Mouse (Mus musculus): ENCODE measurements around the gene Wwc1. TPM values are rescaled to one million over a fixed set of nuclear protein-coding genes. Genes with fewer than 3 reads are reported as not detected.

The Wwc1 gene
- total RNA-seq, 4 experiments from 2014 or later = 95.1 to 109 (median 101) TPM

DNA sequence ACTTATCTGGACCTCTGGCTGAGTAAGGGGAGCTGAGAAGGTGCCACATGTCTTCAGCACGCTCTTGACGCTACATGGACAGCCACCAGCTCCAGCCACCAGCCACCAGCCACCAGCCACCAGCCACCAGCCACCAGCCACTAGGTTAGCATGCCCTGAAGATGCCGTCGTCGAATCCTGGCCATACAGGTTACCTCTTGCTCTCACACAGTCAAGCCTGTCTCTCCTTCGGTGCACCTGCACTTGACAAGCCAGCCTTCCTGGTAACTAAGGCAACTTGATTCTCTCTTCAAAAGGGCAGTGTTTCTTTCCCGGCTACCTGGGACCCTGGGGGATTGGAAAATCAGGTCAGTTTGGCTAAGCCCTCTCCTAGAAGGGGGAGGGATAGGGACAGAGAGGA lies 7.2 kb downstream of the Wwc1 start:
- no peak for DNase-seq (ENCODE audit: low spot score in 2 of 2)

DNA sequence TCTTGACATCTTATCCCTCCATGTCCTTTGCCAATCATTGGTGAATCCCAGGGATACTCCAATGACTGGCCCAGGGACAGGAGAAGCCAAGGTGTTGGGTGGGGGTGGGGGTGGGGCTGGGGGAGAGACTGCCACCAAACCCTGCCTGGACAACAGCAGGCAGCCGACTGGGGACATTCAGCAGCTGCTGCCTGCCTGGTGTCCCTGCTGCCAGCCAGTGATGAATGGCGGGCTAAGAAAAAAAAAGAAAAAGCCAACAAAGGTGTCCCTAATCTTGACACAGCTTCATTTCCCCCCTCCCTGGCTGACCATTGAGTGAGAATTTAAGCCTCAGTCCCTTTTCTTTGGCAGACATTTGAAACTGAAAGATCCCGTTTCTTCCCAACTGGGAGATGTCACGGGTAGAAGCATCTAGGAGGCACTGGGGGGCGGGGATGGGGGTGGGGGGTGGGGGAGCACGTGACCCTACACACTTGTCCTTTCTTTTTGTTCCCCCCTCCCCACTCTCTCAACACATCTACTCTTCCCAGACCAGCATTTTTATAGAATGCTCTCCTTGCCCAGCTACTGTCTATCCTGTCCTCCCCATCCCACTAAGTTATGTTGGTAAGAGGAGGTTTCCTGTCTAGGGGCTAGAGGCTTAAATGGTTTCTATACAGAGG lies 7.9 kb downstream of the Wwc1 start:
- no peak for DNase-seq (ENCODE audit: low spot score in 2 of 2)

DNA sequence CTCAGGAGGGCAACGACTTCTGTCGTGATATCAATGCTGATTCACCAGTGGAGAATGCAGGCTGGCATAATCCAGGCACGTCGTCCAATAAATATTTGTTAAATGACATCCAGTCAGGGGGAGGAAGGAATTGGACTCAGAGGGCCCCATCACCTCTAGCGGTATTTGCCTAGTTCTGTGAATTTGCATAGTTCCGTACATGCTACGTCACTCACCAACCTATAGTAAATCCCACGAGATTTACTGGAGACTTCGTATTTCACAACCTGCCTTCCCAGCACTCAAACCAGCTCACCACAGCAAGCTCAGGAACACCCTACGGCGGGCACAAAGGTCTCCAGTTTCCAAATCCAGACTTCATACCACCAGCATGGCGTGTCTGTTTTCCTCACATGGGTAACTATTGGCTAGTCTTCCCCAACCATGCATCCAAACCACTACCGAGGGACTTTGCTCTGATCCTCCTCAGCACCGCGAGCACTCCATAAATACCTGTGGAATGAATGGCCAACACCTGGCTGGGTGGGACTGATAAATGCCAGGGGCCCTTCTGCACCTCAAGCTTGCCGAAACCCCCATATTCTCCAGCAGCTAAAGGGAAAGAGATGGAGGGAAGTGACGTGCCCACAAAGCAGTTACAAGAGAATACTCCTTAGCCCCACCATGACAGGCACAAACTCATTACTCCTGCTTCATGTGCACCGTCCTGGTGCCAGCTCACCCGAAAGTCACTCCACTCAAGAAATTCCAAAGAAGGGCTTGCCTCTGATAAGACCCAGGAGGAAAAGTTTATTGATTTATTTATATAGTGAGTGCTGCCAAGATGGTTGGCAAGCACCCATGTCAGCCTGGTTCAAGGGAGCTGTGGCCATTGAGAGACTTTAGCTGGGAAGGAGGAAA lies 9.3 kb downstream of the Wwc1 start:
- no peak for DNase-seq (ENCODE audit: low spot score in 2 of 2)

DNA sequence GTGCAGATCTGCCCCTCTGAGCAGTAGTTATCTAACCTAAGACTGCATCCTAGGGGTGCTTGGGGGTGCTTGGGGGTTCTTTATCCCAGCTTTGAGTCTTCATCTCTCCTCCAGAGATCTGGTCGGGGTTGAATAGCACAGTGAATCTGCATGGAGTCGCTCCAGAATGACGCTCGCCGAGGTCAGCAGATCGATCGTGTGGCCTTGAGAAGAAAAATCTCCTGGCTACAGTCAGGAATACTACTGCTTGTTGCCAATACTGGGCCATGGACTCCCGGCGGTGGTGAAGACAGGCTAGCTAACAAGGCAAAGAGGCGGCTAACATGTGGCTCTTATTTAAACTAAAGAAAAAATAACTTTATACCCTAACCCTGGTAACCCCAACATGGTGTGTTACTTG lies 12.0 kb downstream of the Wwc1 start:
- DNase-seq (ENCODE audit: low spot score in 2 of 2) = no peak

DNA sequence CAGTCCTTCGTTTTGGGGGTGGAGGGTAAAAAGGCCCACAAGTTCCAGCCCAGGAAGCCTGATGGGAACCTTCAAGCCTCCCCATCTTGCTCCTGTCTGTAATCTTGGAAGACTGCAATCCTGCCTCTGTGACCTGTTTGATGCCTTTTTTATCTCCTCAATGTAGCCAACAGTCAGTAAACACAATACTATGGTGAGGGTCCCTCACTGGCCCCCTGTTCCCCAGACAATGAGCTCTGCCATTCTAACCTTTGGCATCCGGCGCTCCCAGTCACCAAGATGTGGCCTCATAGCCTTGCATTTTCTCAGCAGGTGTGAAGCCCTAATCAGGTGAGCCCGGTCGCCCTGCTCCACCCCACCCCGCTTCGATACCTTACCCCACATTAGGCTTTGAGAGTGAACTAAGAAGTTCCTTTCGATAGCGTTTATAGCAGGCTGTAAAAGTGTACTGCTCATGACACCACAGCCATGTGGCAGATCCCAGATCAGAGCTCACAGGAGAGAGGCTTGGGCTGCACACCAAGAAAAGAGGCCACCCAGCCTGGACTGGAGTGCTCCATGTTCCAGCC lies 16.3 kb downstream of the Wwc1 start:
- no peak for DNase-seq (ENCODE audit: low spot score in 2 of 2)

DNA sequence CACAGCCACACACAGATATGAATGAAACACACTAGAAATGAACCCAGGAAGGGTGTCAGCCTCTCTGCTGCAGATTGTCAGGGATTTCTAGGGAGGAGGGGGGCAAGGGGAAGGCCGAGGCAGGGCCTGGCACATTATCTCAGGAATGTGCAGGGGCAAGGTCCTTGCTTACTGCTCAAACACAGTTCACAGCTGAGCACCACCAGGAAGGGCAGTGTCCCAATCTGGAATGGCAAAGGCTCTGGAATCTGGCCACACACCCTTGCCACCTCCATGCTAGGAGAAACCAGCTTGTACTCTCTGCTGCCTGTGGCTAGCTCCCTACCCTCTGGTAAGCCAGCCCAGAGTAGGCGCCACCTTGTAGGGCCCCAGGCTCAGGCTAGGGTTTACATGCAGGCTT lies 16.8 kb downstream of the Wwc1 start:
- no peak for DNase-seq (ENCODE audit: low spot score in 2 of 2)

DNA sequence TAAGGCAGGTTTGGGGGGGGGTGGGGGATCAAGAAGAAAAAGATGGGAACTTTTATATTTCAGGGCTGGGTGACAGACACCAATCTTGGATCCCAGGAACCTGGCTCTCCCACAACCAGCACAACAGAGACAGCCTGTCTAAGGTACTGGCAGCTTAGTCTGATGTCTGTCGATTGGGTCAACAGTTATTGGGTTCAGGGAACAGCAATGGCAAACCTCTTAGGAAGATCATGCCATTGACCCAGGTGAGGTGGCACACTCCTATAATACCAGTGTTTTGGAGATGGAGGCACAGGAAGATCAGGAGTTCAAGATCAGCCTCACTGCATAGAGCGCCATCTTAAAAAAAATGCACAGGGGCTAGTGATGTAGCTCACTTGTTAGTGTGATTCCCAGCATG lies 17.9 kb downstream of the Wwc1 start:
- DNase-seq (ENCODE audit: low spot score in 2 of 2) = no peak

DNA sequence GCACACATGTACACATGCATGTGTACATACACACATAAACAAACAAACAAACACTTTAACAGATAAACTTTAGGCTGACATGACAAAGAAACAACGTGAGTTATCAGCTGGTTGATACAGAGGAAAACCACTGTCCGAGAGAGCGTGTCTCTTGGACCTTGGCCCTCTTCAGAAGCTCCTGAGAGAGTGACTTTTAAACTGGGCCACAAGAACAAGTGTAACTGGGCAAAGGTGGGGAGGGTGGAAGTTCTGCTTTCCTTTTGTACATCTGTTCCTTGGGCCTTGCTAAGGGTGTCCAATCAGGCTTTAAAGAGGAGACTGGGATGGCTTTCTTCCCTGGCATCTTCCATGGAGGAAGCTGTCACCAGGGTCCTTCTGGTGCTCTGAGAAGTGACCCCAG lies 21.1 kb downstream of the Wwc1 start:
- DNase-seq (ENCODE audit: low spot score in 2 of 2) = no peak

DNA sequence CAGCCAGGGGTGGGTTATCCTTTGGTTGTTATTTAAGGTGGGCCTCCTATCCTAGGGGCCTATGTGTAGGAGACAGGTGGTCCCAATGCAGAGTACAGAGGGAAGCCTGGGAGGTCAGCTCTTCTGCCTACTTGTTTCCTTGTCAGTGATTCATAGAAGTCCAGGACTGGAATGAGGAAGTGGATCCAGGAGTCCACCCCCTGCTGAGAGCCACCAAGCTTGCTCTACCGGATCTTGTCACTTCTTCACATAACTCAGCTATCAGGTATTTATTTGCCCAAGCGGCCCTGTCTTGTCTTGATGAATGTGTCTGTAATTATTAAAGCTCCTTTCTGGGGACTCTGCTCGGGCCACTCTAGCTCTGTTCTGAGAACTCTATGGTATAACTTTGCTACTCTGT lies 24.8 kb downstream of the Wwc1 start:
- no peak for DNase-seq (ENCODE audit: low spot score in 2 of 2)

DNA sequence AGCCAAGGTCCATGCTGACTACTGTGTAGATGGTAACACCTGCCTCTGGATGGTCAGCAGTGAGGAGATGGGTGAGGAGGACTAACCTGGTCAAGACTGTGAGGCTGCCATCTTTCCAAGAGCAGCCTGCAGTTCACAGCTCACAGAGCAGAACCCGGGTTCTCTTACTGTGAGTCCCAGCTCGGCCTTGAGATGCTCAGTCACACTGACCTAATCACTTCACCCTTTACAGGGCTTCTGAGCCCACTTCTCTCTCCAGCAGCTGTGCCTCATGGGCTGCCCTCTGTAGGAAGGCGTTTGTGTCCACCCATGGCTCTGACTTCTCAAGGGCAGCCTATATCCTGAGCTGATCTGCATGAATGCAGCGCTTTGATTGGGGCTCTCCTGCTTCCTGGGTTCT lies 27.1 kb downstream of the Wwc1 start:
- no peak for DNase-seq (ENCODE audit: low spot score in 2 of 2)

DNA sequence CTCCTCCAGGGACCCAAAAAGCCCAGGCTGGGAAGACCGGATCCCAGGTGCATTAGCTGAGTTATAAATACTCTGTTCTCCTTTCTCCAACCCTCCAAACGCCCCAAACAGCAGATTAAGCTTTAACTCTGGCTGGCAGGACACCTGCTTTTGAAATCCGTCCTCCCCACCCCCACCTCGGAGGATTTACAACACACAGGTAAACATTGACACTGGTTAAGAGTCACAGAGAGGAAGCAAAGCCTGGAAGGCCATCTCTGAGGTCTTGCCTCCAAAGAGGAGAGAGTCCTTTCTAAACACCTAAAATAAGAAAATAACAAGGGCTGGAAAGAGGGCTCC lies 28.6 kb downstream of the Wwc1 start:
- no peak for DNase-seq (ENCODE audit: low spot score in 2 of 2)

DNA sequence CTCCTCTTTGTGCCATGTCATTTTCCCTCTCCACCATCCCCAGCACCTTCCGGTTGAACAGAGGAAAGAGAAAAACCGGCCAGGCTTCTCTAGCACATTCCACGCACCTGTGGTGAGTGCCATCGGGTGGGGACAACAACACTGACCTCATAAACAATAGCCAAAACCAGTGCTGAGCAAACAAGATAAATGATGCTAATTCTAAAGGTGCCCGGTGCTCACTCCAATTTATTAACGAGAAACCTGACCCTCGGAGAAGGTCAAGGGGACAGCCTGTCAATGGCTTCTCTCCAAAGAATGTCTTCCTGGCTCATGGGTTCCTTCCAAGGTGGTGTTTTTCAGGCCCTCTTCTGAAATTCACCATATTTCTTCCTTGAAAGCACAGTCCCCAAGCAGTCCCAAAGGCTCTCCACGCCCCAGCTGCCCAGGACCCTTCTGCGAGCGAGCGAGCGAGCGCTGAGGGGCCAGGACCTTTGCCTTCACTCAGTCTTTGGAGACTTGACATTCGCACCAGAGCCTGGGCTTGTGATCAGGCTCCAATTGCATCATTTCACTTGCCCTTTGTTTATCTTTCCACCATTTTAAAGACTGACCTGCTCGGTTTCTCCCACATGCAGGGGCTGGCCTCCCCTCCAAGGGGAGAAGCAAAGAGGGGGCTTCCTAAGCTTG lies 29.1 kb downstream of the Wwc1 start:
- DNase-seq (ENCODE audit: low spot score in 2 of 2) = no peak

DNA sequence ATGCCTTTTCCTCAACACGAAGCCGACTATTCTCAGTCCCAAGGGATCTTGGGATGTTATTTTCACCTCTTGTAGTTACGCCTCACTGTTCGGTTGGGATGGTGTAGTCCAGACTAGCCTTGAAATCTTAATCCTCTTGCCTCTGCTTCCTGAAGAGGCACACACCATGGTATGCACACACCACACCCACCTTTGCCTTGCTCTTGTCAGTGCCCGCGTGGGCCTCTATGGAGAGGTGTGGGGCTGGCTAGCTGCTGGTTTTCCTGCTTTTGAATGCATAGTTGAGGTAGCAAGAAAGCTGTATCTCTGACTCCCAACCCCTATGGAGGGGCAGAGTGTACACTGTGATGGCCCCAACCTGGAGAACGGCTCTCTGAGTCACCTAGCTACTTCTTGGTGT lies 29.9 kb downstream of the Wwc1 start:
- DNase-seq (ENCODE audit: low spot score in 2 of 2) = no peak

DNA sequence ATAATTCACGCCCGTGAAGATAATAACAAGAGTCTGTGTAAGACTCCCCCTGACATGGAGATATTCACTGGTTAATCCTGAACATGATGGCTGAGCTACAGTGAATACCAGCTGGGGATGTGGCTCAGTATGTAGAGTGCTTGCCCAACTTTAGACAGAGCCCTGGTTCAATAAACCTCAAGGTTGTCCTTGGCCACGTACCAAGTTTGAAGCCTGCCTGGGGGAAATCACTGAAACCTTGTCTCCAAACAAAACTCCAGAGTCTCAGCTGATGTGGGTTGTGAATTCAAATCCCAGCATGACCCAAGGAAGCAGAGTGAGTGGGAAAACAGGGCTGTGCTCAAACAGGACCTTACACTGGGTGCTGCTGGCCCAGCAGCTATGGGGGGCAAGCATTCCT lies 30.3 kb downstream of the Wwc1 start:
- no peak for DNase-seq (ENCODE audit: low spot score in 2 of 2)

DNA sequence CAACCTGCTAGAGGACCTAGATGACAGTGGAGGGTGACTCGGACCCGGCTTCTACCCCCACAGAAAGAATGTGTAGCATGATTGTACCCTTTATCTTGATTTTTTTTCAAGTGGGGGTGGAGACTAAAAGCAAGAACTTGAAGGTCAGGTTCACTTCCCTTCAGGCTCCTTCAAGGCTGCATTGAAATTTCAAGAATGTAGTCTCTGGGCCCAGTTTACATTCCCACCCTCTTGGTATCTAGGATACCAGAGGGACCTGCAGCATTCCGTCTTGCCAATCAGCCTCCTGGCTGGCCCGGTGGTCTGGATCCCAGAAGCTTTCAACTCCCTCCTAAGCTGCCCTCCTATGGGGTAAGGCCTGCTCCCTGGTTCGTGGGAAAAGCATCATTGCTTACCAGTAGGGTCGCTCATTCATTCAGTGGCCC lies 31.9 kb downstream of the Wwc1 start:
- no peak for DNase-seq (ENCODE audit: low spot score in 2 of 2)

DNA sequence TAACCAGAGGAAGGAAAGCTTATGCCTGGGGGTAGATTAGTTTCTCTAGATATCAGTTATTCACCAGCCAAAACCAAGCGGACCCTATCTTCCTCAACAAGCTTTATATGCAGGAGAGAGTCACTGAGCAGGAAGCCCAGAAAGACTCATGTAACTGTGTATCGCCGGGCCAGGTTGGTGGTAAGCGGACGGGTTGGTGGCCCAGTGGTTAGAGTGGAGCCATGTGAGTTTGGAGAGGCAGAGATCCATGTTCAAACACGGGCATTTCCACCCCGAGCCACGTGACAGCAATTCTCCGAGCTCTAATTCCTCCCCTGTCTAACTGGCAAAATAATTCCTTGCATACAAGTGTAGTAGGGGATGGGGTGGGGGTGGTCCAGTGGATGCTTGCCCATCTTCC lies 32.4 kb downstream of the Wwc1 start:
- no peak for DNase-seq (ENCODE audit: low spot score in 2 of 2)

DNA sequence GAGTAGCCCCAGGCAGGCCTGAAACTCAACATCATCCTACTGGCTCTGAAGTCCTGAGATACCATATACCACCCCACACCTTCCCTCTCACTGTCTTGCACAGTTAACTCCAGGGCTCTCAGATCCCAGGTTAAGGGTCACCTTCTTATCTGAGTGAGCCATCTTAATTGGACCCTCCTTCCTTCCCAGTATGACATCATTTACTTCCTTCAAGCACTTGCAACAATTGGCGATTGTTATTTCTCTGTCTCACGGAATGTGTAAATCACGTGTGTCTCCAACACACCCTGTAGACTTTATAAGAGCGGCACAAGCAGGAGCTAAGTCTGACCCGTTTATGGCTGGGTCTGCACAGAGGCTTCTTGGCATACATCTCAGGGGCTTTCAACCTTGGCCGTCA lies 35.1 kb downstream of the Wwc1 start:
- no peak for DNase-seq (ENCODE audit: low spot score in 2 of 2)

DNA sequence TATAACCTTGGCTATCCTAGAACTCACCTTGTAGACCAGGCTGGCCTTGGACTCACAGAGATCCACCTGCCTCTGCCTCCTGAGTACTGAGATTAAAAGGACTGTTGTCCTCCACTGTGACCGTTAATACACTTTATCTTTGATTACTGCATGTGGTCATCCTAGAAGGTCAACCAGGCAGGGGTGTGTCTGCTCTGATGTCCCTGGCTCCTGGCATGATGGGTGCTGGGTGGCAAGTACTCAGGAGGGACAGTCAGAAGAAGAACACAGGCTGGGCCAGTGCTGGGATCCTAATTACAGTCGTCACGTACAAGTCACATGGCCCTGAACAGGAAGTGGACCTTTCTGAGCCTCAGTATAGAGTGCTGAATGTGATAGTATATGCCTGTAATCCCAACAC lies 38.7 kb downstream of the Wwc1 start:
- DNase-seq (ENCODE audit: low spot score in 2 of 2) = no peak

DNA sequence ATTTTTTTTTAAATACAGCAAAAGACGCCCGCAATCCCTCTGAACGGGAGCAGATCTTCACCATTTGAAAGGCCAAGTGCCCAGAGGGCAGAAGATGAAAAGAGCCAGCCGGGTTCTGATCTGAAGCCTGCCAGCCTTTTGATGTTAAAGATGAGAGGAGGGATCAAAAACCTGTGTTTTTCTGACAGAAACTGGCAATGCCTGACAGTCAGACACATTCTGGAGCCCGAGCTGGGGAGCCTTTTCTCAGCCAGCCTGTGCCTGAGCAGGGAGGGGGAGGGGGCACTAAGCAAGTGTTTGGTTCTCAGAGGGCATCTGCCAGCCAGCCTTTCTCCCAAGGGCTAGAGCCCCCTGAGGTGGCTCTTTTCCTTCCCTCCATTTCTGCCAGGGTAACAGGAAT lies 39.3 kb downstream of the Wwc1 start:
- no peak for DNase-seq (ENCODE audit: low spot score in 2 of 2)

DNA sequence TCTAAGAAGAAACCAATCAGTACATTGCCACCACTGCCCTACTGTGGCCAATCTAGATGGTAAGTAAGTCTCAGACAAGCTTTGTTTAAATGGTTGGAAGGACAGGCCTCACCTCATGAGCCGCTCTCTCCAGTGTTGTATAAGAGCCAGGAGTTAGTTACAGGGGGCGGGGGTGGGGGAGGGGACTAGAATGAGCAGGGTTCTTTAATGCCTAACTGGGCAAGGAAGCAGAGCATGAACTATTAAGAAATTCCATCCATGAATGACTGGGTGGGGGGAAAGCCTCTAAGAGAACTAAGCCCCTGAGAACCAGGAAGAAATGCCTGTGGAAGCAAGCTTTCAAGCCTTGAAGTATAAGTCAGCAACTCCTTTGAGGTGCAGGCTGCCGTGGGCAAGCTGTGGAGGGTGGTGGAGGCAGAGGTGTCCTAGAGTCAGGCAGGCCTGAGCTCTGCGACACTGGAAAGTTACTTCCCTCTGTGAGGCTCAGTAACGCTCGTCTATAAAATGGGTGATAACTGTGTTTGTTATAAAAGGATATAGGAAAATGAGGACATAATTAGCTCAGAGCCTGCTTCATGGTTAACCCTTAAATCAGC lies 41.4 kb downstream of the Wwc1 start:
- DNase-seq (ENCODE audit: low spot score in 2 of 2) = no peak

DNA sequence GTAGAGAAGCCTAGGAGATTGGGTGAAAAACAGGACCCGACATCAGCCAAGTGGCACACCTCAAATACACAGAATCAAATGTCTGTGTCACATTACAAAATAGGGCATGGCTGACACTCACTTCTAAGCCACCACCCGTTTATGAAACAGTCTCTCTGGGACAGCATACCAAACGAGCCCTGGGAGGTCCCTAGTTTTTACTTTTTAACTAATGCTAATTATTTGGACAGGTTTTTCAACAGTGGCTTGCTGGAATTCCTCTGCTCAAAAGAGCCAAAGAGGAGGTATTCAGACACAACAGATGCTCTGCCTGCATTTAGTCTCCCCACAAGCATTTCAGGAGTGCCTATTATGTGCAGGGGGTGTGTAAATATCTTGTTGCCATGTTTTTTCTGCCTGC lies 44.7 kb downstream of the Wwc1 start:
- no peak for DNase-seq (ENCODE audit: low spot score in 2 of 2)

DNA sequence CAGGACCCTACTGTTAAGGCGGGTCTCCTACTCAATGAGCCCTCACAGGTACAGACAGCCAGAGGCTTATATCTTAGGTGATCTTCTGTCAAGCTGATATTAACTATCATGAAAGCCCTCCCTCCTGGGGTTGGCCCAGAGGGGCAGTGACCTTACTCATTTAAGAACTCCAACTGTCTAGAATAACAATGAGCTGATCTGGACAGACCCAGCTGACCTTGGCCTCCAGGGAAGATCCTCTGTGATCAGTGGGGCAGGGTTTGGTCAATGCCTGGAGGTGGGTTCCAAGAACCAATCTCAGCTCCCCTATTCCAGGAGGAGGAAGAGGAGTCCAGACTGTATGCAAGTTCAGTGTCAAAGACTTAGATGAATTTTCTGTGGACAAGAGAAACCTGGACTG lies 45.2 kb downstream of the Wwc1 start:
- no peak for DNase-seq (ENCODE audit: low spot score in 2 of 2)
